Mouse (Mus musculus) cerebellum, postnatal 25 days (tissue): Measurements from ENCODE around the gene Tmem178.
A peak's percentile ranks its signal among the peaks of the same experiment; 100 is the strongest.

Experiments
- DNase-seq, 2 experiments: peaks; one replicate each; pipeline ENCODE4 v3.0.0; 2021; ENCODE audit warnings: mixed read lengths in 2 of 2

Tmem178 gene

DNA sequence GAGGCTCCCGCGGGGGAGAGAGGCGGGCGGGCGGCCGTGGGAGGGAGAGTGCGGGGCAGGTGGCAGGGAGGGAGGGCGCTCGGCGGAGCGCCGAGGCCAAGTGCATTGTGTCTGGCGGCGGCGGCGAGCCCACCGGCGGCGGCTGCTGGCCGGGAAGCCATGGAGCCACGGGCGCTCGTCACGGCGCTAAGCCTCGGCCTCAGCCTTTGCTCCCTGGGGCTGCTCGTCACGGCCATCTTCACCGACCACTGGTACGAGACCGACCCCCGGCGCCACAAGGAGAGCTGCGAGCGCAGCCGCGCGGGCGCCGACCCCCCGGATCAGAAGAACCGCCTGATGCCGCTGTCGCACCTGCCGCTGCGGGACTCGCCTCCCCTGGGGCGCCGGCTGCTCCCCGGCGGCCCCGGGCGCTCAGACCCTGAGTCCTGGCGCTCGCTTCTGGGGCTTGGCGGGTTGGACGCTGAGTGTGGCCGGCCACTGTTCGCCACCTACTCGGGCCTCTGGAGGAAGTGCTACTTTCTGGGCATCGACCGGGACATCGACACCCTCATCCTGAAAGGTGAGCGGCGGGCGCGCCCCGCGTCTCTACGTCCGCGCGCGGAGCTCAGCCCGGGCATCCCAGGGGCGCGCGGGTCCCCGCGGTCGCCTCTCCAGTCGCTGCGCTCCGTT lies at the start of gene Tmem178:
Tmem178 (plus strand) TSS at position 103 of the 669 bp plus-strand sequence.
- DNase-seq: peak; percentile 82 to 87

DNA sequence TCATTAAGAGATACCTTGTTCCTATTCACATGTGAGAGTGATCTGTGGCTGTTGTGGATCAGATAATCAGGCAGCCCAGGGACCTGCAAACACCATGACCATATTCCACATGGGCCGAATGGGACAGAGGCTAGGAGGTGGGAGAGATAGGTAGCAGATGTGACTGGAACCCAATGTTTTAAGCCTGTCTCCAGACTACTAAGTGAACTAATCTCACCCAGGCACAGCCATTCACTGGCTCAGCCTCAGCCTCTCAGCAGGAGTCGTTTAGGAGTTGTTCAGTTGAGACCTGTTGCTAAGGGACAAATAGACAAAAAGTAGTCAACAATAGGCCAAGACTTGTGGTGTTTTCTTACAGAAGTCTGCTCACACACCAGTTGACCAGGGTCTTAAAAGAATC lies 48.0 kb upstream of the Tmem178 start:
- DNase-seq: no peak

DNA sequence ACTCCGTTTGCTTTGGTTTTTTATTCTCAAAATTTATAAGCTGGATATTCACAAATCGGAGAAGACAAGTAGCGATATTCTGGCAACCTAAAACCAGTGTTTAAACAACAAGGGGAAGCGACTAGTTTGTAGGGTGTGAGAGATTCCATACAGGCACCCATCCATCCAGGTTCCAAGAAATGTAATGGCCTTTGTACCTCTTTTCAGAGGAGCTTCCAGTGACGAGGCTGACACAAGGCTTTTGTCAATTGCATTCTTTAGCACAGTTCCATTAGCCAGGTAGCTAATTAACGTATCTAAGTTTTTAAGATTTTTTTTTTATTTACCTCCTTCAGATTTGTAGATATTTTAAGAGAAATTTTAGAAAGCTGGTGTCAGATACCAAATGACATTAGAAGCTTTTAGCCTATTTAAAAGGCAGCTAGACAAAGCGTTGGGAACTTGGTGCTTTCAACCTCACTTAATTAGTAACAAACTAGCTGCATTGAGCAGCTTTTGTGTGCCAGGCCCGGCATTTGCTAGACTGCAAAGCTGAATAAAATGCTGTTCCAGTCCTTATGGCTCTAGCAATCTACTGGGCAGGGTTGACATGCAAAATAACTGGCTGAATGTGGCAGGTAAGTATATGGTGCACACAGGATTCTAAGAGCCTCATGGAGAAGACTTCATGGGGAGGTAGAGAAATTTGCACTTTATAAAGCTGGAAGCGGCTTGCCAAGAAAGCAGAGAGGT lies 46.6 kb upstream of the Tmem178 start:
- no peak for DNase-seq

DNA sequence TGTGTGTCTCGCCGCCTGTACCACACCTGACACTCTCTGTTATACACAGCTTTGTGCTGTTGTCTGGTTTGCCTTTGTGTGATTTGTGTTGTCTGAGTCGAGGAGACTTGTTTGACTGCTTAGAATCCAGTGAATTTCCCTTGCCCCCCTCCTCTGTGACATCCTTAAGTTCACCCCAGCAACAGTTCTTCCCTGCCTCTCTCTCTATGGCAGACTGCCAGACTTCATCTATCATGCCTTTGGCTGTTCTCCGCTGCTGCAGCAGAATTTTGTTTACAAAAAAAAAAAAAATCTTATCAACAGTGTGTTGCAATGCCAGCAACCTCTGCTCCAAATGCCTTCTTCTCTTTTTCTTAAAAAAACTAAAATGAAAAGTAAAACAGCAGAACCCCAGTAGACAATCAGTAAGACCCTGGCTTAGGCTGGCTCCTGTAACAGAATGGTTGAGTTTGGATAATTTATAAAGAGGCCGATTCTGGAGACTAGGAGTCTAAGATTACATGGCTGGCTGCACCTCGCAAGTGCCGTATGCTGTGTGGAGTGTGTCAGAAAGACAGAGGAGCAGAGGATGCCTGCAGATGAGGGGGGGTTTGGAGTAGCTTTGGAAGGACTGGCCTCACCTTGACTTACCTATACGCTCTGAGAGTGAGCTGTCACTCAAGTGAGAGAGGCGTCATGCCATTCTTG lies 44.8 kb upstream of the Tmem178 start:
- DNase-seq: no peak

DNA sequence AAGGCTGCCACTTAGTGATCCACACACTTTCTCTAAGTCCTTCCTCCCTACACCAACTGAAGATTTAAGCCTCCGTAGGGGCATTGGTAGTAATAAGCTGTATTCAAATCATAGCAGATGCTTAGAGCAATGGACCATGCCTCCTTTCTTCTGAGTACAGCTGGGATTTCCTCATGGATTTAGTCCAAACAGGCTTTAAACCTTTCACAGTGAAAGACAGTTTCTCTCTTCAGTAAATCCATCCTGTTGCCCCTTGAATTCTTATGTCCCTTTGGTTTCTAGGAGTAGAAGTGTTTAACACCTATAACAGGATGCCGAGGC lies 44.3 kb upstream of the Tmem178 start:
- DNase-seq: no peak

DNA sequence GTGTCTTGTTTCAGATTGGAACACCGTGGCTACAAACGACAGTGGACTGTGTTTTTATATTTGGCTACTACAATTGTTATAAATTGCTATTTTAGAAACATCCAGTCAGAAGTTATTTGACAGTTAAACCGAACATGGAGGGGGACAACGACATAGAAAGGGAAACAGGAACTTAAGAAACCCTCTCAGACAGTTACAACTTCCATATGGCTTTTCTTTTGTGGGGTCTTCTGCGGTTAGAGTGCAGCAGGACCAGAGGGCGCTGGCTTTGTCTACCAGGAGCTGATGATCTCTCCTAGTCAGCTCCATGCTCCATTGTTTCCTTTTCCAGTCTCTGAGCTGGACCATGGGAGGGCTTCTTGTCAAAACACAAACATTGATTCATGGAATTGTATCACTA lies 42.5 kb upstream of the Tmem178 start:
- DNase-seq: no peak

DNA sequence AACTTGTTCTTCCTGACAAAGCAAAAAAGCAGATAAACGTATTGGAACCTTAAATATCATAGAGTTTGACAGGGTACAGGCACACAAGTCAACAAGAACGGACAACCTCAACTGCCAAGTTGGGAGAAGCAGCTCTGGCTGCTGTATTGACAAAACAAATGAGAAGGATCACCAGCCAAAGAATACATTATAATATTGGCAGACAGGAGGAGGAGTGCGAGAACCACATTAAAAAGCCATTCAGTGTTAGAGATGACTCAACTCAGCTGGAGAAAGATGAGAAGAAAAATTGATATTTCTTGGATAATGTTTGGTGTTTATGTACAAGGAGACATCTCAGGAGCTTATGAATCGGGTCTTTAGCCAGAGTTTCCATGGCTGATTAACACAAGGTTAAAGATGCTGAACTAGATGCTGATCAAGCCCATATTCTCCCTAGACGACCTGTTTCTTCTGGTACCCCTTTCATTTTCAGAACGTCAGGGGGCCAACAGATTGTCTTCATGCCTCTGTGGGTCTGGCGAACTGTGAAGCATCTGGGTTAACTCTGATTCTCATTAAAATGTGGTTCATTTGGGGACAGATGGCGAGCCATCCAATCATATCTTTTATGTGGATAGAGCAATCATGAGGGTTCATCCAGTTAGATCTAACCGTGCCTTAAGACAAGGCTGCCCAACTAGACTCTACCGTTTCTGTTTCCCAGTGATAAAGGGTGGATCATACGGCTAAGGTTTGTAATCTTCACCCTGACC lies 41.1 kb upstream of the Tmem178 start:
- DNase-seq: no peak

DNA sequence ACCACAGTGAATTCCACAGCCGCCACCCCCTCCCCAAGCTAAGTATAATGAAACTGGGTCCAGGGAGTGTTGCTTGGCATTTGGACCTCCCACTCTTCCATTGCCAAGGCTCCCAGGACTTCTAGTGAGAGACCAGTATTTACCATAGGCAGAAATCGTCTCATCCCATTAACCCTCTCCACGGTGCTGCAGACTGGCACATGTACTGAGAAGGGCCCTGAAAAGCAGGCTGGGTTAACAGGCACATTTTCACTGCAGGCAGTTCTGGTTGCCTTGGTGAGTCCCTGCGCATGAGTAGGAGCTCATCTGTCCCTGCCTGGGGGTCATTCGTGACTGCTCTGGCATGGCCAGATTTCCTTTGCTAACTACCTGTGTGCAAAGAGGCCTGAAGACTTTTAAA lies 40.4 kb upstream of the Tmem178 start:
- DNase-seq: no peak

DNA sequence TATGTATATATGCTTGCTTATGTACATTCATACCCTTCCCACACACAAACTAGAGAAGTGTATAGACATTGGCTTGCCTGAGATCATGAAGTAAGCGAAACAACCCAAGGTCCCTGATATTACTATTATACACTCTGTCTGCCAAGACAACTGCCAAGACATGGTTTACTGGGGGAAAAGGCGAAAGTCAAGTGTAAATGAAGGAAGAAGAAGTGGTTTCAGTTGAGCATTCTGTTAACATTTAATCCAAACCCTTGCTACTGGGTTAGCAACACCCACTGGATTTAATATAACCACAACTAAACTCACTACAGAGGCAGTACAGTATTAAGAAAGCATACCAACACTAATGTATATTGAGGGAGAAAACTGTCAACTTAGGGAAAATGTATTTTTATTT lies 28.8 kb upstream of the Tmem178 start:
- no peak for DNase-seq

DNA sequence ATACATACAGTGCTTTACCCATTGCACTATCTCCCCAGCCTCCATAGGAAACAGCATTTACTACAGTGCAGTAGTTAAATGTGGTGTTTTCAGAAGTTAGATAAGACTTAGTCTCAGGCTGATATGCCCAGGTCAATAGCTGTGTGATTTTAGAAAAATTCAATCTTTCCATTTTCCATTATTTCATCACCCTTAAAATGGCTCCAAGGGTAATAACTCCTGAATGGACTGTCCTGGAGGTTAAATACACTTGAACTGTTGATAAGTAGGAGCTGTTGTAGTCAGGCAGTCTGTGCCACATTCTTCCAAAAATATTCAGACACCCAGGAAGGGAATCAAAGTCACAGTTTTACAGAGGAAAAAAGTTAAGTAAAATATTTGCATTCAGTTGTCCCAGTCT lies 25.2 kb upstream of the Tmem178 start:
- no peak for DNase-seq

DNA sequence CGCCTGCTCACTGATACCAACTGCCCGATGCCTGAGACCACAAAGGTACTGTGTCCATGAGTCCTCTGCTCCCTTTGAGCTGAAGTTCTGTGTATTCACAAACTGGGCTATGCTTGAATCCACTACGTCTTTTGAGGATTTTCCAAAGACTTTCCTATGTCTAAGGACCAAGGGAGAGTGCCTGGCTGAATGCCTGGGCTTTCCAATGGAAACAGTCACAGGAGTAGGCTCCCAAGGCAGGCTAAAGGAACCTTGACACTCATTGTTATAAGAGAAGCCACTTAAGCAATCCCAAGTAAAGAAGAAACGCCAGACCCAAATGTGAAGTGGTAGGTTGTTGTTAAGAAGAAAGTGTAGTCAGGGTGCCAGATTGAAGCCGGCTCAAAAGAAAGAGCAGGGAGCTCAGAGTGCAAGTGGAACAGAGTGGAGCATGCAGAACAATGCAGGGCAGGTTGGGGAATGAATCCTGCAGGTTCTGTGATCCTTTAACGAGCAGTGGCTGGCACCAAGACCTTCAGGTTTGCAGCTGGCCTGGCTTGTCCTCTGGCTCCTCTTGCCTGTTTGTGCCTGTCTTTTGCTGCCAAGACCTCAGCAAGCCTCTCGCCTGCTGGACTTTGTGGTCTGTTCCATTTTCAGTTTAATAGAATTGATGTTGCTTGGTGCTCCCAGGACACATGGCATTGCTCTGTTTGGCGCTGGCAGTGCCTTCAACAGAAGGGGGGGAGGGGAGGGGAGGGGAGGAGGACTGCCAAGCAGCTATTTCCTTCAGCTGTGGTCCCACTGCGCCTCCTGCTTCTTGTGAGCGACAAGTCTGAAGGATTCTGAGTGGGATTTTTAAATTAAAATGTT lies 22.9 kb upstream of the Tmem178 start:
- peak; percentile 78 to 79 for DNase-seq

DNA sequence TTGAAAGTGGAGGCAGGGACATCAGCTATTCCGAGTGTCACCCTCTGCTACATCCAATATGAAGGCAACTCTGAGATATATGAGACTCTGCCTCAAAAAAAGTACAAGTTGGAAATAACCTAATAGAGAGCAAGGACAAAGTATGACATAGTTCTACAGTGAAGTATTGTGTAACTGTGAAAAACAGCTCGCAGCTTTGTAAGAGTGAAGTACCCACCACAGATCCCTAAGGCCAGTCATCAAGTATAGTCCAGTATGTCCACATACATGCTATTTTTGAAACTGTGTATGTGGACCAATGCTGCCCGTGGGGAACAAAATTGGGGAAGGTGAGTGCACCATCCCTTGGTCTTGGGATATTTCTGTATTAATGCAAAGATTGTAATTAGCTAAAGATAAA lies 18.9 kb upstream of the Tmem178 start:
- no peak for DNase-seq

DNA sequence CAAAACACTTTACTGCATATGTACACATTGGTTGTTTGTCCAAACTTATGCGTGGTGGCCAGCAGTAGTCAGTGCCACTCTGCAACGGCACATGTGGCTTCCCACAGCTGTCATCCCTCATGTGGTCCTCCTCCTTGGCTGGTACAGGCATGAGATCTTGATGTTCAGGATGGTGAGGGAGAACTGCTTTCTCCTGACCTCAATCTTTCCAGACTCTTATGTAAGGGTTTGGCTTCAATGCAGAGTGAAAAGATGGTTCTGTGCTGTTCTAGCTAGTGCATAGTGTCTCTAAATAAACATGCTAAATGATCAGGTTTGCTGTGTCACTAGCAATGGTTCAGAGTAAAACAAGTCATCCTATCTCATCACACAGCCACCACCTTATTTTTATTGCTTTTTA lies 17.3 kb upstream of the Tmem178 start:
- DNase-seq: no peak

DNA sequence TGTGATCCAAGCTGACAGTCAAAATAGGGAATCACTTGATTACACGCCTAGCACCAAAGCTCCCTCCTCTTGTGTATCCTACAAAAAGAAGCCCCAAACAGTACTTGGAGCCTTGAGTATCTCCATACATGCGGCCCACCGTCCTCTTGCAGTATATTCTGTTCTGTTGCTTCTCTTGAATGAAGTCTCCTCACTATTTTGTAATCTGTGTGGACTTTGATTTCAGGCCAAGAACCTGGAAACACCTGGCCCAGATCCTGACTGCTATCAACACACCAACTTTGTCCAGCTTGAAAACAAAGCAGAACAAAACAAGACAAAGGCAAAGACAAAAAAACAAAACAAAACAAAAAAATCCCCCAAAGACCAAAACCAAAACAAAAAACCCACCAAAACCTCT lies 11.7 kb upstream of the Tmem178 start:
- DNase-seq: no peak

DNA sequence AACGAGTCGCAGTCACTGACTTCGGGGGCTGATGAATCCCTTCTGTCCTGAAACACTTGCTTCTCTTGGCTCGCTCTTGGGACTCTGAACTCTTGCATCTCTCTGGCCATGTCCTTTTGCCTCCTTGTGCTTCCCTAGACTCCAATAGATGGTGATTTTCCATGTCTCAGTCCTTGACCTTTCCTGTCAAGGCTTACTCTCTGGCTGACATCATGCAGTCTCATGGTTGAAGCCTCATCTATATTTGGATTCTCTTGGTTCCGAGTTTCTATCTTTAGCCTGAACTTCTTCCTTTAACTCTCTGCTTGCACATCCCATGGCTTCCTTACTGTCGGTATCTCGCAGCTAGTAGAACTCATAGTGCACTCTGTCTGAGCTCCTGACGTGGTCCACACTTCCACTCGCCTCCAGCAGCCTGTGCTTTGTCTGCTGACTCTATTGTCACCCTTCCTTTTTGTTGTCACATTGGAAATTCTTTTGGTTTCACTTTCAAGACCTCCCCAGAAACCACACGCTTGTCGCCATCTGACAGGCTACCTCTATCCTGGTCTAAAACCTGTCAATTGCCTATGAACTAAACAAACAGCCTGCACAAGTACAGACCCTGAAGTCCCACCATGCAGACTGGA lies 10.9 kb upstream of the Tmem178 start:
- no peak for DNase-seq

DNA sequence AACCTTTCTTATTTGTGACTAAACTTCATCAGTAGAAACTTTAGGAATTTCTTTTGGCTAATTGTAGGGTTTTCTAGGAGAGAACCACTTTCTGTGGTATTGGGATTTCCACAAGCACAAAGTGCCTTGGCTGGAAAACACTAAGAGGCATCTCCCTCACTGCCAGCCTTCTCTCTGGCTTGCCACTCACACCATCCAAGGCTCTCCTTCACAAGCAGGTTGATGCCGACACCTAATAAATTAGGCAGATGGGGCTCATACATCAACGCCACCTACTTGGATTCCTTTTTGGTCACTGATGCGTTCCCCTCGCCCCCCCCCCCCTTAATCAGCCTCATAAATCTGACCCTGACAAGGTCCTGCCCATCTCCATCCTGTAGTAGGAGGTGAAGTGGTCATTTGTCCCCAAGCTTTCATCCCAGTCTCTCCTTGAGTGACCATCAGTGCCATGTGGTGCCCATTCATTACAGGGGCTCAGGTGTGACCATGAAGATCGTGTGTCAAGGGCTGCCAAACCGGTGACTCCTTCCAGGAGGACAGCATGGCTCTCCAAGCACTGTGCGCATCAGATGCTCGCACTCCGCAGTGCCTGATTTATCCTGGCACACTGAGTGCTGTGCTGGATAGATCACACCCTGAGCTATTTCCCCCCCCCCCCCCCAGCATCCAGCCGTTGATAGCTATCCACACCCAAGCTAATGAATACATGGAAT lies 8.5 kb upstream of the Tmem178 start:
- peak; percentile 57 to 63 for DNase-seq

DNA sequence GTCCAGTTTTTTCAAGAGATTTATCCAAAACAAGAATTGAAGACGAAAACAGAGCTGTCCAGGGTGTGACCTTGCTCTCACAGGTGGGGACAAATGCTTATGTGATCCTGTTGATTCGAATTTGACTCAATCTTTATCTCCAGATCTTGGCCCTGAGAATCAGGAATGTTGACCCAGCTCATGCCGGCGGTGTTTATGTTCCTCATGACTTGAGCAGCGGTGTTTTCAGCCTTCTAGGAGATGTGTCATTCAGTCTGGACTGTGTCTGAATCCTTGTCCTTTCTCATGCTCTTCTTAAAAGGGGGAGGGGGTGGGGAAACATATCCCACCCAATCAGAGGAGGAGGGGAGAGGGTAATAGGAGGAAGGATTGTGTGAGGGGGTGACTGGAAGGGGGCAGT lies 7.9 kb upstream of the Tmem178 start:
- no peak for DNase-seq

DNA sequence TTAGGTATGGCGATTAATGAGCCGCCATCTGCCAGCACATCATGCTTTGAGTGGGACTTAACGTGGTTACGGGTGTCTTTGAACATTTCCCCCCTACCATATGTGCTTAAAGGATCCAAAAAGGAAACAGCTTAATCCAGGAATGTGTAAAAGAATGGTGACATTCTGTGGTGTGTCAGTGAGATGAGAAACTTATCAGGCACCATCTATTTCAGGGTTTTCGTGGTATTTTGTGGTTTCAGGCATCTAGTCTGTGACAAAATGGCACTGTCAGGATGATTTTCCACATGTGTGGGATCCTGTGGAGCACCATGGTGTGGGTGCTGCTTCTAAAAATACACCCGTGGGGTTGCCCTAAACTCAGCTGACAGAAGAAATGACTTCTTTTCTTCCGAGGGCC lies 4.6 kb upstream of the Tmem178 start:
- DNase-seq: no peak

DNA sequence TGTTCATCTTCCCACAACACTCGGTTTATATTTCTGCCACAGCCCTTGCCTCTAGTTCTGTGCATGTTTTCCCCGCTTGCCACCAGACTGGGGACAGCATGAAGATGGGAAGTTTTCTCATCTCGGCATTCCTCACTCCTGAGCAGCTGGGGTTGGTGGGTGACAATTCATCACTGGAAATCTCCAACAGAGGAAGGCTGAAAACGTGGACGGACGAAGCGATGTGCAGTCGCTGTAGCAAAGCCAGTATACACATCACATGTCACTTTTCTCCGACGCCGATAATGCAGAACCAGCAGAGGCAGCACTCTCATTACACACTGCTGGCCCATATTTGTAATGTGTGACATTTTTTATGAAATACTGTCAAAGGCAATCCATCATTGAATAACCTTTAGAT lies 2.6 kb upstream of the Tmem178 start:
- no peak for DNase-seq

DNA sequence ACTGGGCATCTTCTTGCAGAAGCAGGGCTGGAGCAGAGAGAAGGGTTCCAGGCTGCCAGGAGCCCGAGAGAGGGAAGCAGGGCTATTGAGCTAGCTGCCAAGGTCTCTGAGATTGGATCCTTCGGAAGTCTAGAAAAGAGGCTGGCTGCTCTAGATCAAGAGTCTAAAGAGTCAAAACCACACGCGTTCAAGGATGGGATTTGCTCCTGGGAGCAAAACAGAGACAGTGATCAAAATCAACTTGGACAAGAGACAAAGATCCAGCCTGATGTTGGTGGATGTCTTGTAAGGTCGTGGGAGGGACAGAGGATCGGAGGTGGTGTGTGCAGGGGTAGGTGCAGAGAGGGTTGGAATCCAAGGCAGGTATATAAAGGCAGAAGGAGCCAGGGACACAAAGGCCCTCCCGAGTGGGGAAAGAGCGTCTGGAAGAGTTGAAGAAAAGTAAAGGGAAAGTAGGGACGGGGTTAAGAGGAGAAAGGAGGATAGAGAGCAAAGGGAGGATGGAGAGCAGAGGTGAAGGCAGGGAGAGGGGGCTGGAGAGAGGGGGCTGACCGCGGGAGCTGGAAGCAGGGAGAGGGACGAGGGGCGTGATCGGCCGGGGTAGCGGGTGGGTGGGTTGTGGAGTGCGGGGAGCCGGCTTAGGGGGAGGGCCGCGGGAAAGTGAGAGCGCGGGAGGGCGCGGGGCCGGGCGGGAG lies 450 bp upstream of the Tmem178 start:
- DNase-seq: peak; percentile 62 to 70

DNA sequence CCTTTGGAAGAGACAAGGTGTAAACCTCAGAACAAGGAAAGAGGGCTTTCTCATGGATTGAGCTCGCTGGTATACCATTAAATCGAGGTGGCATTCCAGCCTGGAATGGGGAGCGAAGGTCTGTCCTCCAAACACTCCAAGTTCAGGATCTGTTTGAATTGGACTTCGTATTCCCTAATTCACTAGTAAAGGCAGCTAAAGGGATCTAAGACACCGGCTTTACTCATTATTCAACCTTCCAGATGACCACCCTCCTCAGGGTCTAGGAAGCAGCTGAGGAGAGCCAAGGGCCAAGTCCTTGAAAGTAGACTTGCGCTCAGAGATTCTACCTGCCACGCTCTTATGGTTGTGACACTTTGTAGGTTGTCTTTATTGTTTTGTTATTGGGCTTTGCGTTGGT lies 1.1 kb downstream of the Tmem178 start:
- DNase-seq: peak in 1 of 2 experiments; percentile 59
